8 mouse cellular contexts compared by ENCODE assay signal in the genomic region with DNA sequence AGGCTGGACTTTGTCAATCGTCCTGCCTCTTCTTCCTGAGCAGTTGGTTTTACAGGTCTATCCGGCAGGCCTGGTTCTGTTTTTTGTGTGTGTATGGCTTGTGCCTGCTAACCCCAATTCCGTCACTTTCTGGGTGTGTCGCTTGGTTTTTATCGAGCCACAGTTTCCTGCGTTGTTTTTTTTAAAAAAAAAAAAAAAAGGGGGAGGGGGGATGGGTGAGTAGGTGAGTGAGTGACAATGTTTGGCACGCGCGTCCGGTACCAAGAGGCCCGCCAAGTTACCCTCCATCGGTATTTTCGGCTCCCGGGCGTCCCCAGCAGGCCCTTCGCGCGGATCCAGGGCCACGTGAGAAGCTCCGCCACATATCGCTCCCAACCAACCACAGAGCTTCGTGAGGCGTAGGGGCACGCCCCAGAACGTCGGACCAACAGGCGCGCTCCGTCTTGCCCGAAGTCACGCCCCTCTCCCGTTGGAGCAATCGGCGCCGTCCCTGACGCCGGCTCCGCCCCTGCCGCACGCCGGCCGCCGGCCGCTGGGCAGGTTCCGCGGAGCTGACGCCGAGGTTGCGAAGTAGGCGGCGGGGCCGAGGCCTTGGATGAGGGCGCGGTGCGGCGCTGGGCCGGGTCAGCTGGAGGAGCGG. TPM values are rescaled to one million over a fixed set of nuclear protein-coding genes. Genes with fewer than 3 reads are reported as not detected.
A peak's percentile ranks its signal among the peaks of the same experiment; 100 is the strongest.
DNase-seq lines count a peak whose midpoint lies in the region; ATAC-seq and TF ChIP-seq lines count a peak whose summit lies in the region.

A gene (plus strand): TSS at position 469 of the 640 bp plus-strand sequence.

- no peaks in the 10 kb centered on the region for H3K27me3 ChIP-seq in kidney, embryonic 14.5 days (ENCODE audit: control insufficient read depth, insufficient read depth, low read length)
- no peaks in the 10 kb centered on the region for H3K27me3 ChIP-seq in limb, embryonic 15.5 days

- no peak for TF ChIP-seq CTCF in bone marrow macrophage, adult 2 months (IDR thresholded peaks at IDR 0.05; ENCODE audit: low read depth, low read length)
- TF ChIP-seq CTCF in embryonic fibroblast, embryonic 13.5 days (IDR thresholded peaks at IDR 0.05; ENCODE audit: borderline replicate concordance, insufficient read depth, low read length): no peak

- DNase-seq in A20 (ENCODE audit: low read depth, low spot score): peak; percentile 99
- peak; percentile 98 to 99 for DNase-seq in heart, adult 9 months (ENCODE audit: low spot score in 2 of 2)
- peak; percentile 94 to 96 for DNase-seq in monocyte, adult 2 months (ENCODE audit: low read depth in 1 of 2, low spot score in 2 of 2)
- DNase-seq in spleen, postnatal 36 days (ENCODE audit: low spot score in 2 of 2): peak; percentile 99

- peaks cover 7% of the 10 kb centered on the region for H3K36me3 ChIP-seq in kidney, embryonic 14.5 days (ENCODE audit: control insufficient read depth, insufficient read depth, low read length)
- H3K36me3 ChIP-seq in limb, embryonic 15.5 days: peaks cover 18% of the 10 kb centered on the region

- peak within 1 kb of the TSS; percentile 93 for H3K4me2 ChIP-seq in kidney, embryonic 14.5 days (replicated peaks; ENCODE audit: low read depth, low read length)
- peak within 1 kb of the TSS; percentile 85 for H3K4me2 ChIP-seq in limb, embryonic 15.5 days

- peak; percentile 98 for ATAC-seq in kidney, embryonic 14.5 days (ENCODE audit: low FRiP score, low TSS enrichment)
- peak; percentile 99 for ATAC-seq in limb, embryonic 15.5 days (ENCODE audit: insufficient number of reproducible peaks, low FRiP score, low TSS enrichment, low read depth)

- WGBS in kidney, embryonic 14.5 days: under 1% methylated on average over 58 of the region's 58 CpGs
- under 1% methylated on average over 58 of the region's 58 CpGs for WGBS in limb, embryonic 15.5 days

- H3K9ac ChIP-seq in kidney, embryonic 14.5 days (ENCODE audit: low read depth, low read length): peak within 1 kb of the TSS; percentile 85
- H3K9ac ChIP-seq in limb, embryonic 15.5 days: peak within 1 kb of the TSS; percentile 75

- H3K9me3 ChIP-seq in kidney, embryonic 14.5 days (ENCODE audit: control insufficient read depth, low read length): no peaks in the 10 kb centered on the region
- no peaks in the 10 kb centered on the region for H3K9me3 ChIP-seq in limb, embryonic 15.5 days

- H3K4me3 ChIP-seq in bone marrow macrophage, adult 2 months (ENCODE audit: insufficient read depth, low read length): peak within 1 kb of the TSS; percentile 72
- peak within 1 kb of the TSS; percentile 89 for H3K4me3 ChIP-seq in embryonic fibroblast, embryonic 13.5 days (ENCODE audit: insufficient read depth, low read length)
- H3K4me3 ChIP-seq in kidney, embryonic 14.5 days (ENCODE audit: low read length): peak within 1 kb of the TSS; percentile 71
- H3K4me3 ChIP-seq in limb, embryonic 15.5 days: peak within 1 kb of the TSS; percentile 90

- TF ChIP-seq POLR2A in bone marrow macrophage, adult 2 months (IDR thresholded peaks at IDR 0.05; ENCODE audit: borderline replicate concordance, low read depth, low read length): no peak
- peak; percentile 85 for TF ChIP-seq POLR2A in embryonic fibroblast, embryonic 13.5 days (IDR thresholded peaks at IDR 0.05; ENCODE audit: low read depth, low read length)

- H3K27ac ChIP-seq in bone marrow macrophage, adult 2 months (ENCODE audit: insufficient read depth, low read depth, low read length): peak within 1 kb of the TSS; percentile 86
- H3K27ac ChIP-seq in embryonic fibroblast, embryonic 13.5 days (ENCODE audit: insufficient read depth, low read length): peak within 1 kb of the TSS; percentile 94
- H3K27ac ChIP-seq in kidney, embryonic 14.5 days (ENCODE audit: low read depth, low read length): peak within 1 kb of the TSS; percentile 80
- peak within 1 kb of the TSS; percentile 92 for H3K27ac ChIP-seq in limb, embryonic 15.5 days

- H3K4me1 ChIP-seq in bone marrow macrophage, adult 2 months (ENCODE audit: control insufficient read depth, insufficient read depth, low read length): peaks cover 49% of the 10 kb centered on the region
- peaks cover 7% of the 10 kb centered on the region; the same call in 1 of the 2 replicates for H3K4me1 ChIP-seq in embryonic fibroblast, embryonic 13.5 days (ENCODE audit: control insufficient read depth, insufficient read depth, low read length)
- peaks cover 18% of the 10 kb centered on the region for H3K4me1 ChIP-seq in kidney, embryonic 14.5 days (ENCODE audit: control insufficient read depth, insufficient read depth, low read length)
- peaks cover 28% of the 10 kb centered on the region for H3K4me1 ChIP-seq in limb, embryonic 15.5 days

RNA-seq across cellular contexts. Expression of the gene that starts here (rescaled TPM):
- 27.9 and 32.1 TPM in 2 replicates for polyA plus RNA-seq in bone marrow macrophage, adult 2 months (2012; ENCODE audit: insufficient read depth, insufficient read length, missing spikeins)
- polyA plus RNA-seq in embryonic fibroblast, embryonic 13.5 days (2011; ENCODE audit: insufficient read length, low read depth, missing spikeins): 47.5 and 48.1 TPM in 2 replicates
- 0.93 and 1.9 TPM in 2 replicates for polyA plus RNA-seq in kidney, embryonic 14.5 days (2014; fragmentation: Nextera tagmentation; extraction: Ambion mirVana)
- 0.61 and 0.63 TPM in 2 replicates for polyA plus RNA-seq in limb, embryonic 15.5 days (2015; fragmentation: Nextera tagmentation; extraction: Ambion mirVana)

Comparison
In these comparisons a context has a peak if more than half of its experiments do, and no peak if none do; other contexts are left out.
1. Peak in every context shown above with its lines: DNase-seq, ATAC-seq, H3K4me3 ChIP-seq and H3K27ac ChIP-seq.
2. RNA of the gene that starts here (polyA plus RNA-seq): 47.5 to 48.1 TPM in embryonic fibroblast, embryonic 13.5 days and 27.9 to 32.1 TPM in bone marrow macrophage, adult 2 months; 0.93 to 1.9 TPM in kidney, embryonic 14.5 days and 0.61 to 0.63 TPM in limb, embryonic 15.5 days; every median in the first group is over 10 times any median in the second.
3. Peak in ATAC-seq, H3K4me3 ChIP-seq, H3K27ac ChIP-seq, H3K9ac ChIP-seq and H3K4me2 ChIP-seq in limb, embryonic 15.5 days; RNA of the gene not detected or under 1 TPM.